Mouse (Mus musculus): ENCODE measurements around the gene Lst1. TPM values are rescaled to one million over a fixed set of nuclear protein-coding genes. Genes with fewer than 3 reads are reported as not detected.

Lst1 gene
- polyA plus RNA-seq, 1 experiment from 2014 or later, result 9.5 TPM

GRCm38 (mm10) chr17:35191723-35192122, 3.5 kb upstream of the Lst1 start:
- Histone ChIP-seq H3K4me3 (ENCODE audit: control insufficient read depth in 1 of 2, insufficient read depth in 1 of 2, low read depth in 1 of 2, low read length in 2 of 2) (no peak overlapping the region), H3K9me3 (ENCODE audit: control insufficient read depth, low read length) (no peaks in the 10 kb centered on the region), H3K27ac (replicated peaks in 1 of 2; ENCODE audit: control insufficient read depth in 1 of 2, insufficient read depth in 1 of 2, low read depth in 2 of 2, low read length in 2 of 2) (no peak overlapping the region), H3K4me1 (ENCODE audit: control insufficient read depth in 2 of 2, insufficient read depth in 2 of 2, low read length in 2 of 2) (peaks cover 5 to 11% of the 10 kb centered on the region in 2 experiments; a peak in 3 of 4 replicates), H3K9ac (ENCODE audit: low read length) (no peak overlapping the region), H3K27me3 (ENCODE audit: control insufficient read depth, insufficient read depth, low read length) (peaks cover 34% of the 10 kb centered on the region), H3K4me2 (ENCODE audit: low read length) (no peak overlapping the region), H3K36me3 (ENCODE audit: control insufficient read depth, insufficient read depth, low read length) (no peaks in the 10 kb centered on the region)
- 57% methylated on average over 2 of the region's 2 CpGs for WGBS
- no peak for ATAC-seq (ENCODE audit: insufficient number of reproducible peaks, insufficient read depth, low FRiP score, low read depth)

DNA sequence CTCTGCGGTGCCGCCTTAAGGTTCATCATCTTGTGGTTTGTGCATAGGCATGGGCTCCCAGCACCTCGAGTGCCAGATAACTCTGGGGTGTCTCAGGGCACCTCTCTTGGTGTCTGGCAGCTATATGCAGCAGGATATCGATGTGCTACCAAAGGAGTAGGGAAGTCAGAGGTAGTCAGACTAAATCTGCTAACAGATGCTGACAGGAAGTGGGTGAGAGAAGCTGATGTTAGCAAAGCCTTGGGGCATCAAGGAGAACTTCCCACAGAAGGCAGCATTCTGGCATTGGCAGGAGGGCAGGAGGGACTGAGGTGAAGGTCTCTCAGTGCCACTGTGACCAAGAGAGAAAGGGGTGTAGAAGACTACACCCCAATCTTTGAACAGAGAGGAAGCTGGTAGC, 1.9 kb upstream of the Lst1 start:
- Histone ChIP-seq H3K36me3 (ENCODE audit: control insufficient read depth, insufficient read depth, low read length) (no peaks in the 10 kb centered on the region), H3K4me2 (ENCODE audit: low read length) (no peak overlapping the region), H3K27ac (replicated peaks in 1 of 2; ENCODE audit: control insufficient read depth in 1 of 2, insufficient read depth in 1 of 2, low read depth in 2 of 2, low read length in 2 of 2) (no peak overlapping the region), H3K4me3 (ENCODE audit: control insufficient read depth in 1 of 2, insufficient read depth in 1 of 2, low read depth in 1 of 2, low read length in 2 of 2) (no peak overlapping the region), H3K9ac (ENCODE audit: low read length) (no peak overlapping the region), H3K4me1 (ENCODE audit: control insufficient read depth in 2 of 2, insufficient read depth in 2 of 2, low read length in 2 of 2) (peaks cover 0 to 3% of the 10 kb centered on the region in 2 experiments; a peak in 2 of 4 replicates), H3K27me3 (ENCODE audit: control insufficient read depth, insufficient read depth, low read length) (peaks cover 18% of the 10 kb centered on the region), H3K9me3 (ENCODE audit: control insufficient read depth, low read length) (no peaks in the 10 kb centered on the region)
- WGBS, result 60% methylated on average over 4 of the region's 4 CpGs
- no peak for ATAC-seq (ENCODE audit: insufficient number of reproducible peaks, insufficient read depth, low FRiP score, low read depth)

GRCm38 (mm10) chr17:35189186-35189585, 947 bp upstream of the Lst1 start:
- WGBS, result 41% methylated on average over 1 of the region's 1 CpGs
- peaks cover 9% of the 10 kb centered on the region for H3K27me3 ChIP-seq (ENCODE audit: control insufficient read depth, insufficient read depth, low read length)
- no peak overlapping the region for H3K27ac ChIP-seq (replicated peaks in 1 of 2; ENCODE audit: control insufficient read depth in 1 of 2, insufficient read depth in 1 of 2, low read depth in 2 of 2, low read length in 2 of 2)
- H3K9ac ChIP-seq (ENCODE audit: low read length), result no peak overlapping the region
- H3K9me3 ChIP-seq (ENCODE audit: control insufficient read depth, low read length), result no peaks in the 10 kb centered on the region
- H3K4me1 ChIP-seq (ENCODE audit: control insufficient read depth in 2 of 2, insufficient read depth in 2 of 2, low read length in 2 of 2), result peaks cover 0 to 3% of the 10 kb centered on the region in 2 experiments; a peak in 2 of 4 replicates
- ATAC-seq (ENCODE audit: insufficient number of reproducible peaks, insufficient read depth, low FRiP score, low read depth), result no peak
- H3K4me2 ChIP-seq (ENCODE audit: low read length), result no peak overlapping the region
- H3K36me3 ChIP-seq (ENCODE audit: control insufficient read depth, insufficient read depth, low read length), result no peaks in the 10 kb centered on the region
- H3K4me3 ChIP-seq (ENCODE audit: control insufficient read depth in 1 of 2, insufficient read depth in 1 of 2, low read depth in 1 of 2, low read length in 2 of 2), result no peak overlapping the region

GRCm38 (mm10) chr17:35187345-35187744, 894 bp downstream of the Lst1 start:
- Histone ChIP-seq H3K27me3 (ENCODE audit: control insufficient read depth, insufficient read depth, low read length) (no peaks in the 10 kb centered on the region), H3K4me2 (ENCODE audit: low read length) (no peak overlapping the region), H3K9ac (ENCODE audit: low read length) (no peak overlapping the region), H3K4me3 (ENCODE audit: control insufficient read depth in 1 of 2, insufficient read depth in 1 of 2, low read depth in 1 of 2, low read length in 2 of 2) (no peak overlapping the region), H3K9me3 (ENCODE audit: control insufficient read depth, low read length) (no peaks in the 10 kb centered on the region), H3K4me1 (ENCODE audit: control insufficient read depth in 2 of 2, insufficient read depth in 2 of 2, low read length in 2 of 2) (peaks cover 0 to 3% of the 10 kb centered on the region in 2 experiments; a peak in 2 of 4 replicates), H3K27ac (replicated peaks in 1 of 2; ENCODE audit: control insufficient read depth in 1 of 2, insufficient read depth in 1 of 2, low read depth in 2 of 2, low read length in 2 of 2) (no peak overlapping the region), H3K36me3 (ENCODE audit: control insufficient read depth, insufficient read depth, low read length) (no peaks in the 10 kb centered on the region)
- WGBS, result 66% methylated on average over 4 of the region's 4 CpGs
- no peak for ATAC-seq (ENCODE audit: insufficient number of reproducible peaks, insufficient read depth, low FRiP score, low read depth)

DNA sequence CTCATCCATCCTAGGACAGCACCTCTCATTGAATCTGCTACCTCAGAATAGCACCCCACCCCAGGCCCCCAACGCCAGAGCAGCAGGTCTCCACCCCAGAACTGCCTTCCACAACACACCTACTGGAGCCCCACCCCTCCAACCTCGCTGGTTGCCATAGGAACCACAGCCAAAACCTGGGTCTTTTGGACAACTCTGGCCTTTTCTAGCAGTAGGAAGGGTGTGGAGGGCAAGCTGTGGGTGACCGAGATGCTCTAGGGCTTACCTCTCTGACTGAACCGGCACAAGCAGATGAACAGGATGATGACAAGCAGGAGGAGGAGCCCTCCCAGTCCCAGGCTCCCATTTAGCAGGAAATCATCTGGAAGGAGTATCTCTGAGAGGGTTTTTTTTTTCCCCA, 1.6 kb downstream of the Lst1 start:
- ATAC-seq (ENCODE audit: insufficient number of reproducible peaks, insufficient read depth, low FRiP score, low read depth), result no peak
- peak overlapping the region; percentile 70 for H3K4me2 ChIP-seq (ENCODE audit: low read length)
- H3K9ac ChIP-seq (ENCODE audit: low read length), result peak overlapping the region; percentile 54; the same call in 1 of the 2 replicates

DNA sequence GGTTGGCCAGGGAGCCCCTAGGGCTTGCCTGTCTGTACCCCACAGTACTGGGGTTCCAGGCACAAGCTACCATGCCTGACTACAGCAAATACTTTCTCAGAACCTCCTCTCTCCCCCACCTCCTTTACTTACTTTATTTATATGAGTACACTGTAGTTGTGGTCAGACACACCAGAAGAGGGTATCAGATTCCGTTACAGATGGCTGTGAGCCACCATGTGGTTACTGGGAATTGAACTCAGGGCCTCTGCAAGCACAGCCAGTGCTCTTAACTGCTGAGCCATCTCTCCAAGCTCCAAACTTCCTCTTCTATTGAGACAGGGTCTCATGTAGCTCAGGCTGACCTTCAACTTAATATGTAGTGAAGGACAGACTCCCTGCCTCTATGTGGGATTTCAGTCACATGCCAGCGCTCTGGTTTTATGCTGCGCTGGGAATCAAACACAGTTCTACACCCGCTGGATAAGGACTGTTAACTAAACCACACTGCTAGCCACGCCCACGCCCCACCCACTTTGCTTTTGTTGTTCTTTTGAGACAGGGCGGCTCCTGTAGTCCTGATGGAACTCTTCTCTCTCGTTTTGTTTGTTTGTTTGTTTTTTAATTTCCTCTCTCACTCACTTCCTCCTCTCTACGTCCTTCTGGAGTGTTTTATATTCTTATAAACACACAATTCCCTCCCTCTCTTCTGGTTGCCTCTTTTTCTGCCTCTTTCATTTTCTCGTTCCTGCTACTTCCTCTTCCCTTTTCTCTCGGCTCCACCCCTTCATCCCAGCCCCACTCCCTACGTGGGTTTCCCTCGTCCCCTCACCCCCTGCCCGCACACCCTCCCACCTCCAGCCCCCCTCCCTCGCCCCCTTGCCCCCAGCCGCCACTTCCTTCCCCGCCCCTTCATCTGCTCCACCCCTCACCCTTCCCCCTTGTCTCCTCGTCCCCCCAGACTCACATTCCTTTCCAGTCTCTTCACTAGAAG, 2.3 kb downstream of the Lst1 start:
- 4% methylated on average over 18 of the region's 18 CpGs for WGBS
- no peaks in the 10 kb centered on the region for H3K36me3 ChIP-seq (ENCODE audit: control insufficient read depth, insufficient read depth, low read length)
- peak overlapping the region; percentile 17 to 57 for H3K27ac ChIP-seq (replicated peaks in 1 of 2; ENCODE audit: control insufficient read depth in 1 of 2, insufficient read depth in 1 of 2, low read depth in 2 of 2, low read length in 2 of 2)
- peak overlapping the region; percentile 70 for H3K4me2 ChIP-seq (ENCODE audit: low read length)
- no peaks in the 10 kb centered on the region for H3K9me3 ChIP-seq (ENCODE audit: control insufficient read depth, low read length)
- no peak for ATAC-seq (ENCODE audit: insufficient number of reproducible peaks, insufficient read depth, low FRiP score, low read depth)
- H3K4me3 ChIP-seq (ENCODE audit: control insufficient read depth in 1 of 2, insufficient read depth in 1 of 2, low read depth in 1 of 2, low read length in 2 of 2), result peak overlapping the region; percentile 44 to 49
- H3K27me3 ChIP-seq (ENCODE audit: control insufficient read depth, insufficient read depth, low read length), result no peaks in the 10 kb centered on the region
- peak overlapping the region; percentile 54 for H3K9ac ChIP-seq (ENCODE audit: low read length)
- peaks cover 0 to 3% of the 10 kb centered on the region in 2 experiments; a peak in 2 of 4 replicates for H3K4me1 ChIP-seq (ENCODE audit: control insufficient read depth in 2 of 2, insufficient read depth in 2 of 2, low read length in 2 of 2)

More for the DNA sequence above, 1.6 kb downstream of the Lst1 start:
- no peaks in the 10 kb centered on the region for H3K27me3 ChIP-seq (ENCODE audit: control insufficient read depth, insufficient read depth, low read length)
- H3K36me3 ChIP-seq (ENCODE audit: control insufficient read depth, insufficient read depth, low read length), result no peaks in the 10 kb centered on the region
- peaks cover 0 to 3% of the 10 kb centered on the region in 2 experiments; a peak in 2 of 4 replicates for H3K4me1 ChIP-seq (ENCODE audit: control insufficient read depth in 2 of 2, insufficient read depth in 2 of 2, low read length in 2 of 2)
- peak overlapping the region in 1 of 2 experiments; percentile 57; a peak in 2 of 4 replicates for H3K27ac ChIP-seq (replicated peaks in 1 of 2; ENCODE audit: control insufficient read depth in 1 of 2, insufficient read depth in 1 of 2, low read depth in 2 of 2, low read length in 2 of 2)
- H3K4me3 ChIP-seq (ENCODE audit: control insufficient read depth in 1 of 2, insufficient read depth in 1 of 2, low read depth in 1 of 2, low read length in 2 of 2), result peak overlapping the region; percentile 17 to 49; a peak in 3 of 4 replicates
- no peaks in the 10 kb centered on the region for H3K9me3 ChIP-seq (ENCODE audit: control insufficient read depth, low read length)
- 1% methylated on average over 4 of the region's 4 CpGs for WGBS

DNA sequence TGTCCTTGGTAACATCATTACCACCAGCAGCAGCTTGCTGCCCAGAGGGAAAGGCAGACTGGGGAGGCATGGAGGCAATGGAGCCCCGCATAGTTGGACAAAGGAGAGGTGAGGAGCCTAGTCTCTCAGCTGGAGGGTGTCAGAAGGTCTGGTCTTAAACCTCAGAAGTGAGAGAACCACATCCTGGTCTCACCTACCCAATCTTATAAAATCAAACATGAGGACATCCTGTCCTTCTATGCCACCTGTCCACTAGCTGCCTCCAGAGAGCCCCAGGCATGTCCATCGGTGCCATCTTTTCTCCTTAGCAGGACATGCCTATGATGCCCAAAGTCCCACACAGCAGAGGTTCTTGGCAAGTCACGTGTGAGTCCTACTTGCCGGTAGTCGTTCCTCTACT, 8.1 kb downstream of the Lst1 start:
- H3K4me1 ChIP-seq (ENCODE audit: control insufficient read depth in 2 of 2, insufficient read depth in 2 of 2, low read length in 2 of 2), result no peaks in the 10 kb centered on the region
- no peaks in the 10 kb centered on the region for H3K9me3 ChIP-seq (ENCODE audit: control insufficient read depth, low read length)
- no peak for ATAC-seq (ENCODE audit: insufficient number of reproducible peaks, insufficient read depth, low FRiP score, low read depth)
- no peaks in the 10 kb centered on the region for H3K36me3 ChIP-seq (ENCODE audit: control insufficient read depth, insufficient read depth, low read length)
- H3K27ac ChIP-seq (replicated peaks in 1 of 2; ENCODE audit: control insufficient read depth in 1 of 2, insufficient read depth in 1 of 2, low read depth in 2 of 2, low read length in 2 of 2), result no peak overlapping the region
- no peak overlapping the region for H3K9ac ChIP-seq (ENCODE audit: low read length)
- 76% methylated on average over 5 of the region's 5 CpGs for whole genome bisulfite sequencing
- no peak overlapping the region for H3K4me2 ChIP-seq (ENCODE audit: low read length)
- no peak overlapping the region for H3K4me3 ChIP-seq (ENCODE audit: control insufficient read depth in 1 of 2, insufficient read depth in 1 of 2, low read depth in 1 of 2, low read length in 2 of 2)
- H3K27me3 ChIP-seq (ENCODE audit: control insufficient read depth, insufficient read depth, low read length), result no peaks in the 10 kb centered on the region
